Mouse (Mus musculus) heart, adult 2 months (tissue): ENCODE results near the gene Uggt1.

Source experiments
- CTCF ChIP-seq: fragments of 200-600 bp; IDR thresholded peaks from 2 replicates; pipeline ENCODE4 v1.8.1; 2022; ENCODE audit warnings: antibody characterized with exemption, mild to moderate bottlenecking, moderate library complexity
- POLR2A ChIP-seq: fragments of 200-500 bp; IDR thresholded peaks from 2 replicates; pipeline ENCODE4 v1.6.1; 2011; ENCODE audit warnings: mild to moderate bottlenecking, low read depth, low read length, control low read depth; ENCODE audit not compliant: insufficient read depth

DNA sequence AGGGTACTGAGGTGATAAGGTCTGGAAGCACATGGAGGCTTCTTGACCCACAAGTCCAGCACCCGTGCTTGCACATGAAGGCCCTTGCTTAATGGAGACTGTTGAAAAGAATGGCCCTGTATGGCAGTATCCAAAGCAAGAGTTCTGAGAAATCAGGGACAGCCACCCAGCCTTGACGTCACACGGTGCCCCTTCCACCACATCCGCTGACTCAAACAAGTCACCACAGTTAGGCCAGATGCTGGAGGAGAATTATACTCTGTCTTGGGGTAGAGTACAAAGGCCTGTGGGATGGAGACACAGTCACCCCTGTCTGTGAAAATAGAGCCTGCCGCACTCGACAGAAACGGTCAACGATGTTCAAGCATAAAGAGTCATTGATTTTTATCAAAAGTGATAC lies 49.0 kb upstream of the Uggt1 start:
- no peak for TF ChIP-seq CTCF
- no peak for TF ChIP-seq POLR2A
